Mouse (Mus musculus): ENCODE data around the gene Zbtb5.

Zbtb5 gene

GRCm38 (mm10) chr4:45018452-45018980 is 6.3 kb upstream of the Zbtb5 start, which contains the start of gene Polr1e:
Gene Polr1e (plus strand): TSS chr4:45018583.
- Histone ChIP-seq H3K9me3 (ENCODE audit: low read length) (no peaks in the 10 kb centered on the region), H3K27me3 (ENCODE audit: insufficient read depth, low read length) (no peaks in the 10 kb centered on the region; the same call in 1 of the 2 replicates), H3K4me3 (replicated peaks; ENCODE audit: low read length) (peak within 1 kb of the TSS; percentile 94), H3K36me3 (ENCODE audit: insufficient read depth, low read length) (peaks cover 36% of the 10 kb centered on the region), H3K4me1 (replicated peaks; ENCODE audit: low read depth, low read length) (peaks cover 39% of the 10 kb centered on the region)
- TF ChIP-seq NANOG (IDR thresholded peaks at IDR 0.05; ENCODE audit: borderline replicate concordance, low read length): no peak
- TF ChIP-seq CTCF (conservative IDR thresholded peaks at IDR 0.05; ENCODE audit: low read length): no peak
- TF ChIP-seq POU5F1 (IDR thresholded peaks at IDR 0.05; ENCODE audit: borderline replicate concordance, low read length): no peak

- TF ChIP-seq NANOG (IDR thresholded peaks at IDR 0.05; ENCODE audit: borderline replicate concordance, low read length): no peak
- TF ChIP-seq CTCF (conservative IDR thresholded peaks at IDR 0.05; ENCODE audit: low read length): peak; percentile 80
- no peak for TF ChIP-seq POU5F1 (IDR thresholded peaks at IDR 0.05; ENCODE audit: borderline replicate concordance, low read length)
- no peak overlapping the region for H3K4me3 ChIP-seq (replicated peaks; ENCODE audit: low read length)
- no peaks in the 10 kb centered on the region; the same call in 1 of the 2 replicates for H3K27me3 ChIP-seq (ENCODE audit: insufficient read depth, low read length)
- peaks cover 43% of the 10 kb centered on the region for H3K4me1 ChIP-seq (replicated peaks; ENCODE audit: low read depth, low read length)
- no peaks in the 10 kb centered on the region for H3K9me3 ChIP-seq (ENCODE audit: low read length)
- H3K36me3 ChIP-seq (ENCODE audit: insufficient read depth, low read length): peaks cover 7% of the 10 kb centered on the region
Measured at GRCm38 (mm10) chr4:45015615-45016014, 3.4 kb upstream of the Zbtb5 start.

- H3K36me3 ChIP-seq (ENCODE audit: insufficient read depth, low read length): no peaks in the 10 kb centered on the region
- H3K27me3 ChIP-seq (ENCODE audit: insufficient read depth, low read length): no peaks in the 10 kb centered on the region
- no peaks in the 10 kb centered on the region for H3K9me3 ChIP-seq (ENCODE audit: low read length)
- peak overlapping the region; percentile 95 for H3K4me3 ChIP-seq (replicated peaks; ENCODE audit: low read length)
- TF ChIP-seq POU5F1 (IDR thresholded peaks at IDR 0.05; ENCODE audit: borderline replicate concordance, low read length) (no peak), NANOG (IDR thresholded peaks at IDR 0.05; ENCODE audit: borderline replicate concordance, low read length) (no peak), CTCF (conservative IDR thresholded peaks at IDR 0.05; ENCODE audit: low read length) (no peak)
- H3K4me1 ChIP-seq (replicated peaks; ENCODE audit: low read depth, low read length): peaks cover 37% of the 10 kb centered on the region
Measured at GRCm38 (mm10) chr4:45013537-45013936, 1.3 kb upstream of the Zbtb5 start.

GRCm38 (mm10) chr4:45013031-45013431 is 819 bp upstream of the Zbtb5 start:
- Histone ChIP-seq H3K36me3 (ENCODE audit: insufficient read depth, low read length) (no peaks in the 10 kb centered on the region), H3K4me1 (replicated peaks; ENCODE audit: low read depth, low read length) (peaks cover 34% of the 10 kb centered on the region), H3K27me3 (ENCODE audit: insufficient read depth, low read length) (no peaks in the 10 kb centered on the region), H3K9me3 (ENCODE audit: low read length) (no peaks in the 10 kb centered on the region), H3K4me3 (replicated peaks; ENCODE audit: low read length) (peak overlapping the region; percentile 95)
- TF ChIP-seq POU5F1 (IDR thresholded peaks at IDR 0.05; ENCODE audit: borderline replicate concordance, low read length) (no peak), NANOG (IDR thresholded peaks at IDR 0.05; ENCODE audit: borderline replicate concordance, low read length) (no peak), CTCF (conservative IDR thresholded peaks at IDR 0.05; ENCODE audit: low read length) (no peak)

GRCm38 (mm10) chr4:45011581-45012104 is 569 bp downstream of the Zbtb5 start:
- TF ChIP-seq POU5F1 (IDR thresholded peaks at IDR 0.05; ENCODE audit: borderline replicate concordance, low read length) (no peak), CTCF (conservative IDR thresholded peaks at IDR 0.05; ENCODE audit: low read length) (no peak), NANOG (IDR thresholded peaks at IDR 0.05; ENCODE audit: borderline replicate concordance, low read length) (no peak)
- peaks cover 34% of the 10 kb centered on the region for H3K4me1 ChIP-seq (replicated peaks; ENCODE audit: low read depth, low read length)
- H3K27me3 ChIP-seq (ENCODE audit: insufficient read depth, low read length): no peaks in the 10 kb centered on the region
- H3K4me3 ChIP-seq (replicated peaks; ENCODE audit: low read length): peak overlapping the region; percentile 97
- no peaks in the 10 kb centered on the region for H3K36me3 ChIP-seq (ENCODE audit: insufficient read depth, low read length)
- H3K9me3 ChIP-seq (ENCODE audit: low read length): no peaks in the 10 kb centered on the region

- no peaks in the 10 kb centered on the region for H3K36me3 ChIP-seq (ENCODE audit: insufficient read depth, low read length)
- H3K4me3 ChIP-seq (replicated peaks; ENCODE audit: low read length): peak overlapping the region; percentile 97
- H3K27me3 ChIP-seq (ENCODE audit: insufficient read depth, low read length): no peaks in the 10 kb centered on the region
- peaks cover 34% of the 10 kb centered on the region for H3K4me1 ChIP-seq (replicated peaks; ENCODE audit: low read depth, low read length)
- TF ChIP-seq POU5F1 (IDR thresholded peaks at IDR 0.05; ENCODE audit: borderline replicate concordance, low read length) (no peak), NANOG (IDR thresholded peaks at IDR 0.05; ENCODE audit: borderline replicate concordance, low read length) (no peak), CTCF (conservative IDR thresholded peaks at IDR 0.05; ENCODE audit: low read length) (no peak)
- no peaks in the 10 kb centered on the region for H3K9me3 ChIP-seq (ENCODE audit: low read length)
Measured at GRCm38 (mm10) chr4:45010806-45011415, 1.3 kb downstream of the Zbtb5 start.

GRCm38 (mm10) chr4:45005452-45005851 is 6.8 kb downstream of the Zbtb5 start:
- no peaks in the 10 kb centered on the region; the same call in 1 of the 2 replicates for H3K36me3 ChIP-seq (ENCODE audit: insufficient read depth, low read length)
- no peak overlapping the region for H3K4me3 ChIP-seq (replicated peaks; ENCODE audit: low read length)
- H3K4me1 ChIP-seq (replicated peaks; ENCODE audit: low read depth, low read length): peaks cover 12% of the 10 kb centered on the region
- no peaks in the 10 kb centered on the region for H3K27me3 ChIP-seq (ENCODE audit: insufficient read depth, low read length)
- no peaks in the 10 kb centered on the region for H3K9me3 ChIP-seq (ENCODE audit: low read length)
- no peak for TF ChIP-seq CTCF (conservative IDR thresholded peaks at IDR 0.05; ENCODE audit: low read length)
- no peak for TF ChIP-seq POU5F1 (IDR thresholded peaks at IDR 0.05; ENCODE audit: borderline replicate concordance, low read length)
- TF ChIP-seq NANOG (IDR thresholded peaks at IDR 0.05; ENCODE audit: borderline replicate concordance, low read length): no peak

- Histone ChIP-seq H3K27me3 (ENCODE audit: insufficient read depth, low read length) (no peaks in the 10 kb centered on the region), H3K4me3 (replicated peaks; ENCODE audit: low read length) (no peak overlapping the region), H3K4me1 (replicated peaks; ENCODE audit: low read depth, low read length) (peaks cover 7% of the 10 kb centered on the region), H3K9me3 (ENCODE audit: low read length) (no peaks in the 10 kb centered on the region), H3K36me3 (ENCODE audit: insufficient read depth, low read length) (no peaks in the 10 kb centered on the region)
- TF ChIP-seq CTCF (conservative IDR thresholded peaks at IDR 0.05; ENCODE audit: low read length) (no peak), POU5F1 (IDR thresholded peaks at IDR 0.05; ENCODE audit: borderline replicate concordance, low read length) (no peak), NANOG (IDR thresholded peaks at IDR 0.05; ENCODE audit: borderline replicate concordance, low read length) (no peak)
Measured at GRCm38 (mm10) chr4:45000001-45000400, 12.2 kb downstream of the Zbtb5 start.
